Mouse (Mus musculus): Measurements from ENCODE around the gene Mylk2.

DNA sequence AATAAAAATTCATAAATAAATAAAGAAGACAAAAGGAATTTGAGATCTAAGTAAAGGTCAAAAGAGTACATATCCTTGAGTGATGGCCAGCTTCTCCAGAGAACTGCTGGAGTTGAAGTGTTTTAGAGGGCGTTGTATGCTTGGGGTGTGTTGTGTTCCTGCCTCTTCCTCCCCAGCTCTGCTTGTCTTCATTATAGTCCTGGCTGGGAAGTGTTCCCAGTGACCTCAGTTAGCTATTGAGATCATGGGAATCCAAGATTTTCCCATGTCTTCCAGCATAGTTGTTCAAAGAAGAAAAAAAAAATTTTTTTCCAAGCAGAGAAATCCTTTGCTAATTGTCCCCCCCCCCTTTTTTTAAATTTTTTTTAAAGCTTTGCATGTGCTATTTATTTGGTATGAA lies 49.3 kb upstream of the Mylk2 start:
- TF ChIP-seq POLR2A (IDR thresholded peaks at IDR 0.05; ENCODE audit: borderline replicate concordance, insufficient read depth, low read length) (no peak), CTCF (IDR thresholded peaks at IDR 0.05; ENCODE audit: borderline replicate concordance, insufficient read depth, low read depth, low read length) (no peak)

Measured in cerebellum, adult 2 months (tissue).